Mouse (Mus musculus) heart, embryonic 16.5 days (tissue): Measurements from ENCODE around the gene Kpna4. TPM values are rescaled to one million over a fixed set of nuclear protein-coding genes. Genes with fewer than 3 reads are reported as not detected.

Source experiments
- ATAC-seq: fragments of 200-750 bp; cut with Nextera tagmentation; replicated peaks from 2 replicates; pipeline ENCODE4 v1.8.0; 2017; ENCODE audit warnings: moderate number of reproducible peaks; ENCODE audit not compliant: insufficient read depth, low FRiP score; ENCODE audit errors: extremely low read depth
- H3K27ac ChIP-seq: fragments of 300-500 bp; sonication (generic); 2 replicates; pipeline ENCODE4 v1.5.1; 2014; ENCODE audit warnings: mild to moderate bottlenecking, low read length, control low read depth, moderate library complexity
- H3K27me3 ChIP-seq: fragments of 300-500 bp; sonication (generic); 2 replicates; pipeline ENCODE4 v1.6.1; 2014; ENCODE audit warnings: low read length, mixed read lengths; ENCODE audit not compliant: control insufficient read depth, insufficient read depth
- H3K36me3 ChIP-seq: fragments of 300-500 bp; sonication (generic); 2 replicates; pipeline ENCODE4 v1.6.1; 2014; ENCODE audit not compliant: control insufficient read depth, insufficient read depth
- H3K4me1 ChIP-seq: fragments of 300-500 bp; sonication (generic); 2 replicates; pipeline ENCODE4 v1.6.1; 2014; ENCODE audit warnings: low read length, mixed read lengths; ENCODE audit not compliant: control insufficient read depth, insufficient read depth
- H3K4me2 ChIP-seq: fragments of 300-500 bp; sonication (generic); 2 replicates; pipeline ENCODE4 v1.6.1; 2014; ENCODE audit warnings: low read depth, mild to moderate bottlenecking, control low read depth, low read length
- H3K4me3 ChIP-seq: fragments of 300-500 bp; sonication (generic); 2 replicates; pipeline ENCODE4 v1.5.1; 2014; ENCODE audit warnings: mild to moderate bottlenecking, control low read depth, low read length
- H3K9ac ChIP-seq: fragments of 300-500 bp; sonication (generic); 2 replicates; pipeline ENCODE4 v1.6.1; 2014; ENCODE audit warnings: low read length, control low read depth
- H3K9me3 ChIP-seq: fragments of 300-500 bp; sonication (generic); replicated peaks from 2 replicates; pipeline ENCODE4 v1.6.1; 2016; ENCODE audit warnings: low read length; ENCODE audit not compliant: control insufficient read depth
- WGBS: fragments of 180-500 bp; shearing (Covaris S2); extraction: QIAGEN DNeasy Blood & Tissue Kit; methylation state at CpG from one replicate; pipeline ENCODE4 v1.1.7; 2014; 5-methylcytosine and 5-hydroxymethylcytosine counted together
- polyA plus RNA-seq: library from polyadenylated mRNA; unstranded; fragments of >200 nt; fragmentation: Nextera tagmentation; extraction: Ambion mirVana; gene quantifications from 2 replicates; pipeline ENCODE4 v1.2.1, GENCODE M21; 2015

The Kpna4 gene
- polyA plus RNA-seq, 1 experiment from 2014 or later: 23.3 TPM

DNA sequence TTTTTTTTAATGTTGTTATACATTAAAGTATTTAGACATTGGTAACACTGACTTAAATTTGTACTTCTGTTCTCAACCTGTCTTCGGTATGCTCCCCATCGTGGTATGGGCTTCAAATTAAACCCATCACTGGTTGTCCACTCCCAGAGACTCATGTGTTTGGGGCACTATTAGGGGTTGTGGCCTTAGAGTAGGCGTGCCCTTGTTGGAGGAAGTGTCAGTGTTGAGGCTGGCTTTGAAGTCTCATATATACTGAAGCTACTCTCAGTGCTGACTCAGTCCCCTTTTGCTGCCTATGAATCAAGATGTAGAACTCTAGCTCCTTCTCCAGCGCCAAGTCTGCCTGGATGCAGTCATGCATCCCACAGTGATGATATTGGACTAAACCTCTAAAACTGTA, 66.2 kb downstream of the Kpna4 start:
- ATAC-seq: no peak
- no peak overlapping the region for H3K27ac ChIP-seq
- no peaks in the 10 kb centered on the region for H3K27me3 ChIP-seq
- H3K4me2 ChIP-seq: no peak overlapping the region
- no peak overlapping the region for H3K9ac ChIP-seq
- H3K4me3 ChIP-seq: no peak overlapping the region
- no peaks in the 10 kb centered on the region for H3K4me1 ChIP-seq
- no peaks in the 10 kb centered on the region for H3K9me3 ChIP-seq
- no peaks in the 10 kb centered on the region for H3K36me3 ChIP-seq
- WGBS: 93% methylated on average over 4 of the region's 4 CpGs

DNA sequence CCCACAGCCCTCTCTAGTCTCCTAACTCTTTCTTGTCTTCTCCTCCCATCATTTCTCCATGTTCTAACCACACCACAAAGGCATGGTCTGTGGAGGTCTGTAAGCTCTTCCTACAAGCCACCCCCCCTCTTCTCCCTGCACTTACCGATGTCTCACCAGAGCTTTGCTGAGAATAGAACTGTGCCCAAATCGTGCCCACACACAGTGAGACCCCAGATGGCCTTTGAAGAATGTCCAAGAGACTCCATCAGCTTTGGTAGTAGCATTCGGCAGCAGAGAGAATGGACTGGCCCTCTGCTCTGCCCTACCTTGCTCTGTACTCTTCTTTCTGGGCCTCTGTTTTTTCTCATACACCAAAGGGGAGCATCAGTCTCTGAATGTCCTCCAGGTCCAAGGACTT, 71.0 kb downstream of the Kpna4 start:
- H3K9ac ChIP-seq: no peak overlapping the region
- no peaks in the 10 kb centered on the region for H3K4me1 ChIP-seq
- no peaks in the 10 kb centered on the region for H3K9me3 ChIP-seq
- H3K27me3 ChIP-seq: no peaks in the 10 kb centered on the region
- H3K27ac ChIP-seq: no peak overlapping the region
- no peak overlapping the region for H3K4me2 ChIP-seq
- no peak for ATAC-seq
- 78% methylated on average over 3 of the region's 3 CpGs for WGBS
- H3K4me3 ChIP-seq: no peak overlapping the region
- H3K36me3 ChIP-seq: no peaks in the 10 kb centered on the region

GRCm38 (mm10) chr3:69054760-69055432, 72.0 kb downstream of the Kpna4 start:
- Histone ChIP-seq H3K27me3 (no peaks in the 10 kb centered on the region), H3K36me3 (no peaks in the 10 kb centered on the region), H3K4me1 (no peaks in the 10 kb centered on the region), H3K4me3 (no peak overlapping the region), H3K9ac (no peak overlapping the region), H3K27ac (no peak overlapping the region), H3K9me3 (no peaks in the 10 kb centered on the region), H3K4me2 (no peak overlapping the region)
- no peak for ATAC-seq
- WGBS: 65% methylated on average over 7 of the region's 7 CpGs

DNA sequence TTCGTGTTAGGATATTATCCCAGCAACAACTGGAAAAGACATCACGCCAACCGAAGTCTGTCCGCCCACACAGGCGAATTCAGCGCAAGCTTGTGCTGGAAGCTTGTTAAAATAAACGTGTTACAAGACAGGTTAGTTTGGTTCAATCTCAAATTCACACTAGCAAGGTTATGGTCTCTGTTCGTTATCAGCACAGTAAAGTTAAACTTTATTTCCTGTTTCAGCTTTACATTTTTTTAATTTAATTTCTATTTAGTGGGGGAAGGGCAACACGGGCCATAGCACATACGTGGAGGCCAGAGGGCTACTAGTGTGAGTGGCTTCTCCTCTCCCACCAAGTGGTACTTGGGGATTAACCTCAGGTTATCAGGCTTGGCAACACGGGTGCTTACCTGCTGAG, 75.0 kb downstream of the Kpna4 start:
- Histone ChIP-seq H3K36me3 (no peaks in the 10 kb centered on the region), H3K27me3 (no peaks in the 10 kb centered on the region), H3K9ac (no peak overlapping the region), H3K9me3 (no peaks in the 10 kb centered on the region), H3K27ac (no peak overlapping the region), H3K4me2 (no peak overlapping the region), H3K4me1 (no peaks in the 10 kb centered on the region), H3K4me3 (no peak overlapping the region)
- ATAC-seq: no peak
- 88% methylated on average over 11 of the region's 11 CpGs for WGBS

DNA sequence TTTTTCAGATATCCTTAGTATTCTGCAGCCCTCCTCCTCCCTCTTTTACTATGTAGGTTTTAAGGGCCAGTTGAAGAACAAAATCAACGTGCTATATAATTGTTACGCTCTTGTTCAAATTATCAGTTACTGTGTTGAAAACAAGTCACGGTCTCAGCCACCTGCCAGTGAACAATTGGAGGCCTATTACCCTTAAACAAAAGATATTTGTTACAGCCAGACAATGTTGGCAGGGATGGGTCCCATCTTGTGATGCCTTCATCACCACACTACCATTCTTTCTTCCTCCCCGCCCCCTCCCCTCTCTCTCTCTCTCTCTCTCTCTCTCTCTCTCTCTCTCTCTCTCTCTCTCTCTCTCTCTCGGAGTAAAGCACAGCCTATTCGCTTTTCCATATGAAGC, 77.9 kb downstream of the Kpna4 start:
- Histone ChIP-seq H3K36me3 (no peaks in the 10 kb centered on the region), H3K27ac (no peak overlapping the region), H3K9me3 (no peaks in the 10 kb centered on the region), H3K4me3 (no peak overlapping the region), H3K4me1 (peaks cover 5% of the 10 kb centered on the region), H3K27me3 (no peaks in the 10 kb centered on the region), H3K4me2 (no peak overlapping the region), H3K9ac (no peak overlapping the region)
- ATAC-seq: no peak
- WGBS: 72% methylated on average over 6 of the region's 6 CpGs

- H3K36me3 ChIP-seq: no peaks in the 10 kb centered on the region
- H3K27me3 ChIP-seq: no peaks in the 10 kb centered on the region
- no peak overlapping the region for H3K9ac ChIP-seq
- no peak overlapping the region for H3K4me2 ChIP-seq
- H3K9me3 ChIP-seq: no peaks in the 10 kb centered on the region
- 65% methylated on average over 4 of the region's 4 CpGs for WGBS
- no peak overlapping the region for H3K4me3 ChIP-seq
- H3K27ac ChIP-seq: no peak overlapping the region
- H3K4me1 ChIP-seq: peaks cover 12% of the 10 kb centered on the region
- ATAC-seq: no peak
Observed at GRCm38 (mm10) chr3:69047684-69048083, 79.2 kb downstream of the Kpna4 start.

DNA sequence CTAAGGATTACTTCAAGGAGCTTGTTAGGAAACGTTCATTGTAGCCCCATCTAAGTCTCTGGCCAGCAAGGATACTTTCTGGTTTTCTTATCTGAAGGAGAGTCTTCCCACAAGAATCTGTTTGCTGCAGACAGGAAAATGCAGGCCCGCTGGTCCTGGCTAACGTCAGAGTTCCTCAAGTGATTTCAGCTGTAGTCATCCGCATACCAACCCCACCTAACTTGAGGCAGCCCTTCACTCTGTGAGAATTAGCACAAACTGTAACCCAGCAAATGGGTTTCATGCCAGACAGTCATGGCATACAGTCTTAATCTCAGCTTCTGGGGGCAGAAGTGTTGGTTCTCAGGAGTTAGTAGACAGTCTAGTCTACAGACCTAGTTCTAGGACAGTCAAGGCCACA, 80.4 kb downstream of the Kpna4 start:
- ATAC-seq: no peak
- H3K27me3 ChIP-seq: no peaks in the 10 kb centered on the region

DNA sequence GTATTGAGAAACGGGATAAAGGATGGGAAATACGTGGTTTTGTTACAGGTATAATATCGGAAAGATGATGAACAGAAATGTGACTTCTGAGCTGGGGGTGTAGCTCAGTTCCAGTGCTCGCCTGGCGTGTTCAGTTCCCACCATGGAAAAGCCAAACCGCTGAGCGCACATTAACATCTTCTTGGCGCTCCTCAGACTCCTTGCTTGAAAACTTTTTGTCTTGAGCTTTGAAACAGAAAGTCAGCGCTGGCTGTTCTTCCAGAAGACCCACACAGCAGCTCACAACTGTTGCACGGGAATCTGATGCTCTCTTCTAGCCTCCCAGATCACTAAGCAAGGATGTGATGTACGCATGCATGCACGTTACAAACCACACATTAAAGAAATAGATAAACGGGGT, 81.2 kb downstream of the Kpna4 start:
- WGBS: 25% methylated on average over 13 of the region's 13 CpGs
- Histone ChIP-seq H3K9ac (peak overlapping the region; percentile 80), H3K9me3 (no peaks in the 10 kb centered on the region), H3K27ac (no peak overlapping the region), H3K4me2 (peak overlapping the region; percentile 76), H3K4me3 (peak overlapping the region; percentile 96), H3K27me3 (no peaks in the 10 kb centered on the region), H3K36me3 (no peaks in the 10 kb centered on the region), H3K4me1 (peaks cover 15% of the 10 kb centered on the region)
- no peak for ATAC-seq

More for the DNA sequence above, 80.4 kb downstream of the Kpna4 start:
- no peak overlapping the region for H3K4me3 ChIP-seq
- WGBS: 47% methylated on average over 4 of the region's 4 CpGs
- no peak overlapping the region for H3K9ac ChIP-seq
- no peak overlapping the region for H3K4me2 ChIP-seq
- no peaks in the 10 kb centered on the region for H3K9me3 ChIP-seq
- no peaks in the 10 kb centered on the region for H3K36me3 ChIP-seq
- peaks cover 12% of the 10 kb centered on the region for H3K4me1 ChIP-seq
- H3K27ac ChIP-seq: no peak overlapping the region

DNA sequence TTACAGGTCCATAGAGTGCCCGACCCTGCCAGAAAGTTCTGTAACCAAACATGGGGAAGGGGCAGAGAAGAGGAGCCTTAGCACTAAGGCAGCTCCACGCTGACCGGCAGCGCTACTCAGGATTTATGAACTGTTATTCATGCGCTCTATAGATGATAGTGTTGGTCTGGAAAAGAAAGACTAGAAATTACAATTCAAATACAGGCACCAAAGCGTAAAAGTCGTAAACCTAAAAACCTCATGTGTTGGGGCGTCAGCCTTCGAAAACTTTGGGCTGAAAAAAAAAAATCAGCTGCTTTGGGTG, 81.6 kb downstream of the Kpna4 start:
- H3K4me1 ChIP-seq: peaks cover 17% of the 10 kb centered on the region
- peaks cover under 1% of the 10 kb centered on the region for H3K36me3 ChIP-seq
- peak overlapping the region; percentile 80 for H3K9ac ChIP-seq
- peak; percentile 2; the same call in 1 of the 2 replicates for ATAC-seq
- H3K27me3 ChIP-seq: no peaks in the 10 kb centered on the region
- H3K4me2 ChIP-seq: peak overlapping the region; percentile 76
- peak overlapping the region; percentile 91 for H3K27ac ChIP-seq
- 8% methylated on average over 9 of the region's 9 CpGs for WGBS
- H3K9me3 ChIP-seq: no peaks in the 10 kb centered on the region
- peak overlapping the region; percentile 96 for H3K4me3 ChIP-seq
